Mouse (Mus musculus) stomach, postnatal 0 days (tissue): ENCODE results near the gene Myt1l.

ENCODE experiments used
- CTCF ChIP-seq: IDR thresholded peaks from 2 replicates; pipeline ENCODE4 v1.5.1; 2016; ENCODE audit warnings: antibody characterized with exemption, low read depth, mild to moderate bottlenecking, moderate library complexity
- EP300 ChIP-seq: optimal IDR thresholded peaks from 2 replicates; pipeline ENCODE3; 2016; ENCODE audit warnings: antibody characterized with exemption

DNA sequence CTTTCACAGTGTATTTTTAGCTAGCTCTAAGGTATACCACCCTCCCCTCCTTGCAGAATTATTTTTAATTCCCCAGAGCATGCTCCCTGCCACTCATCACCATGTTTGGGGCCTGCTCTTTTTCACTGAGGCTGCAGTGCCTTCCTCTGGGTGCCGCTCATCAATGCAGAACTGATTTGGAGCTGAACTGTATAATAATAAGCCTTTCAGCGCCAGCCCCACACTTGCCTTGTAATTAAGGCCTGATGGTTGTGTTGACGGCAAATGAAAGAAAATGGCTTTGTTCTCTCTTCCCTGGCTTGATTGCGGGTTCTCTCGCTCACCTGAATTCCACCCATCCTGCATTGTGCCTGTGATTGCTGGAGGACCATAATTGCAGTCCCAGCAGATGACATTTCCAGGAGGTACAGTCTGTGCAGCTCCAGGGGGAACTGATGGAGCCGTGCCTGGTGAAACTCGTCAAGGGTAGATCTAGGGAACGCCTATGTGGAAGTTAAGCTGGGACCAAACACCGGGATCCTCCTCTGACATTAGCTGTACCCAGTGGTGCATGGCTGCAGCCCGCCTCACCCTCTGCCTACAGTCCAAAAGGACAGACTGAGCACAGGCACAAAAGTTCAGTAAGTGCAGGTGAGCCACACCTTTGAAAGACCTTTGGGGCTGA is 101.8 kb downstream of the Myt1l start:
- TF ChIP-seq EP300, result no peak
- no peak for TF ChIP-seq CTCF
